Mouse (Mus musculus) urinary bladder, postnatal 14 days (tissue): ENCODE results near the gene Cdhr2.

Source experiments
- DNase-seq: peaks from one replicate; pipeline ENCODE4 v3.0.0; 2021; ENCODE audit warnings: low spot score

Gene Cdhr2

GRCm38 (mm10) chr13:54693558-54694347, 7.5 kb upstream of the Cdhr2 start, which contains the start of gene Rnf44:
Gene Rnf44, minus strand, starts transcription at chr13:54693907.
- peak; percentile 99 for DNase-seq

GRCm38 (mm10) chr13:54694348-54695060, 6.8 kb upstream of the Cdhr2 start:
- DNase-seq: peak; percentile 88

- no peak for DNase-seq
Measured at GRCm38 (mm10) chr13:54695479-54696230, 5.6 kb upstream of the Cdhr2 start.

GRCm38 (mm10) chr13:54702507-54702906, 1.2 kb downstream of the Cdhr2 start:
- no peak for DNase-seq

- DNase-seq: no peak
Measured at GRCm38 (mm10) chr13:54704890-54705289, 3.6 kb downstream of the Cdhr2 start.

- no peak for DNase-seq
Measured at GRCm38 (mm10) chr13:54710866-54711265, 9.6 kb downstream of the Cdhr2 start.

GRCm38 (mm10) chr13:54714393-54714792, 13.1 kb downstream of the Cdhr2 start:
- no peak for DNase-seq

- no peak for DNase-seq
Measured at GRCm38 (mm10) chr13:54714996-54715395, 13.7 kb downstream of the Cdhr2 start.

GRCm38 (mm10) chr13:54716916-54717315, 15.7 kb downstream of the Cdhr2 start:
- peak; percentile 22 for DNase-seq

- no peak for DNase-seq
Measured at GRCm38 (mm10) chr13:54723143-54723542, 21.9 kb downstream of the Cdhr2 start.

GRCm38 (mm10) chr13:54726131-54726530, 24.9 kb downstream of the Cdhr2 start:
- no peak for DNase-seq

GRCm38 (mm10) chr13:54736931-54737330, 35.7 kb downstream of the Cdhr2 start:
- no peak for DNase-seq

- DNase-seq: peak; percentile 26
Measured at GRCm38 (mm10) chr13:54737488-54738212, 36.4 kb downstream of the Cdhr2 start.

- DNase-seq: no peak
Measured at GRCm38 (mm10) chr13:54738213-54738601, 36.9 kb downstream of the Cdhr2 start.

- no peak for DNase-seq
Measured at GRCm38 (mm10) chr13:54746110-54746509, 44.8 kb downstream of the Cdhr2 start.

GRCm38 (mm10) chr13:54746896-54747295, 45.6 kb downstream of the Cdhr2 start:
- no peak for DNase-seq

GRCm38 (mm10) chr13:54748190-54748589, 46.9 kb downstream of the Cdhr2 start:
- DNase-seq: no peak

GRCm38 (mm10) chr13:54748721-54749060, 47.4 kb downstream of the Cdhr2 start:
- no peak for DNase-seq

- DNase-seq: no peak
Measured at GRCm38 (mm10) chr13:54749061-54749863, 48.0 kb downstream of the Cdhr2 start.

GRCm38 (mm10) chr13:54749864-54750411, 48.7 kb downstream of the Cdhr2 start, which contains the start of gene Gprin1:
Gene Gprin1, minus strand, starts transcription at chr13:54749874.
- DNase-seq: no peak

GRCm38 (mm10) chr13:54750699-54751098, 49.4 kb downstream of the Cdhr2 start:
- peak; percentile 28 for DNase-seq
